Mouse (Mus musculus): ENCODE results near the gene Asb12. TPM values are rescaled to one million over a fixed set of nuclear protein-coding genes. Genes with fewer than 3 reads are reported as not detected.
A peak's percentile ranks its signal among the peaks of the same experiment; 100 is the strongest.
"Not testable (repeated sequence)": the region's sequence is repeated elsewhere in the genome, so short reads cannot be mapped to it uniquely, and the experiment has no call there.

Gene Asb12
- 5.1 and 6.7 TPM in 2 replicates for polyA plus RNA-seq (2014; fragmentation: Nextera tagmentation; extraction: Ambion mirVana)

DNA sequence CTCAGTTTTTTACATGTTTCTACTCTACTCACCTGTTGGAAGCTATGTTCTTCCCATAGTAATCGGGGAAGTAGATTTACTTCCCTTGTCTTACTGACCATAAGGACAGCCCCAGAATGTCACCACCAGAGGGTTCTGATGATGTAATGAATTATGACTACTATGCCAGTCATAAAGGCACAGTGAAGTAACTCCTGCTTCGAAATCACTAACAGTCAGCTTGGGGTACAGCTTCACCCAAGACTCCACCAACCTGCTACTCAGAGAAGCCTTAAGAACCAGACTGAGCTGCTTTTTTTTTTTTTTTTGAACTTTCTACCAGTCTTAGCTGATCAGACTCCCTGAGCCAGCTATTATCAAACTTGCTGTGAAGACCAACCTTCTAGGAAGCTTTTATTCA, at the start of gene Asb12, which contains the start of gene Pfn5:
TSS of gene Asb12 (minus strand) at position 101 of the 400 bp plus-strand sequence.
TSS of gene Pfn5 (plus strand) at position 218 of the 400 bp plus-strand sequence.
- Histone ChIP-seq H3K4me3 (ENCODE audit: low read depth, low read length) (no peak within 1 kb of the TSS), H3K4me2 (no peak within 1 kb of the TSS), H3K9ac (ENCODE audit: low read depth, low read length) (no peak within 1 kb of the TSS), H3K9me3 (replicated peaks; ENCODE audit: control insufficient read depth, low read length) (no peaks in the 10 kb centered on the region), H3K27me3 (ENCODE audit: control insufficient read depth, insufficient read depth, low read length) (no peaks in the 10 kb centered on the region), H3K36me3 (ENCODE audit: control insufficient read depth, insufficient read depth, low read length) (no peaks in the 10 kb centered on the region), H3K27ac (ENCODE audit: low read depth, low read length) (no peak within 1 kb of the TSS), H3K4me1 (ENCODE audit: control insufficient read depth, insufficient read depth, low read length) (no peaks in the 10 kb centered on the region)
- 77% methylated on average over 2 of the region's 2 CpGs for WGBS (ENCODE audit: insufficient replicate concordance)
- no peak for ATAC-seq (replicated peaks; ENCODE audit: insufficient number of reproducible peaks, low FRiP score, low TSS enrichment)

DNA sequence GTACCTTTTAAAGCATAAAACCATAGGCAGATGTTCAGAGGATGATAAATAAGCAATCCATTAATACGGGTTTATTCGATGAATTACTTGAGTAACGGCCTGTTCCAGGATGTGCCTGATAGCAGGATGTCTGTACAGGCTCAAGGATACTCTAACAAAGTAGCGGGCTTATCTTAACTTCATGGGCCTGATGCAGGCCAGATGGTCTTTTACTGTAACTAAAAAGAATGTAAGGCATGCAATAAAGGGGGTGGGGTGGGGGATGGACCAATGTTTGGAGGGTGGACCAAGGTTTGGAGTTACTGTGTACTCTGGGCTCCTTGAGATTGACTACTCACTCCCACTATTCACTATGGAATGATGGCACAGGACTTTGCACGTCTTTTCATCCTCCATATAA, 42.8 kb upstream of the Asb12 start:
- Histone ChIP-seq H3K4me2 (no peak overlapping the region), H3K4me1 (ENCODE audit: control insufficient read depth, insufficient read depth, low read length) (no peaks in the 10 kb centered on the region), H3K9ac (ENCODE audit: low read depth, low read length) (no peak overlapping the region), H3K27me3 (ENCODE audit: control insufficient read depth, insufficient read depth, low read length) (no peaks in the 10 kb centered on the region), H3K9me3 (replicated peaks; ENCODE audit: control insufficient read depth, low read length) (no peaks in the 10 kb centered on the region), H3K36me3 (ENCODE audit: control insufficient read depth, insufficient read depth, low read length) (no peaks in the 10 kb centered on the region), H3K4me3 (ENCODE audit: low read depth, low read length) (no peak overlapping the region), H3K27ac (ENCODE audit: low read depth, low read length) (no peak overlapping the region)
- WGBS (ENCODE audit: insufficient replicate concordance) = 38% methylated on average over 5 of the region's 5 CpGs
- ATAC-seq (replicated peaks; ENCODE audit: insufficient number of reproducible peaks, low FRiP score, low TSS enrichment) = peak; percentile 52; the same call in 1 of the 2 replicates

DNA sequence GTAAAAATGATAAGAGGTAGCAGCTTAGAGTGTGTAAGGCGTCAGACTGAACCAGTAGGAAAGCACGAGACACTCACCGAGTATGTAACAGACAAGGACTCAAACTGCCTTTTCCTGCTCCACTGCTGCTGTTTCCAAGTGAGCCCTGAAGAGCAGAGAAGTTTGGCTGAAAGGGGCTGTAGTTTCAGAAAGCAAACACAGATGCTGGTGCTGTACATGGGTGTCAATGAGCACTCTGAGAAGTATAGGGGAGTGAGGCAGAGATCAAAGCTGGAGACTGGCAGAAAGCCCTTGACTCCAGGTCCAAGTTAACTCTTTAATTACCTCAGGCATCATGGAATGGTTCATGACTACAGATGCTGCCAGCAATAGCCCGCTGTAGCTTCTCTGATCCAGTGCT, 3.5 kb downstream of the Asb12 start:
- H3K4me2 ChIP-seq = no peak overlapping the region
- no peaks in the 10 kb centered on the region for H3K27me3 ChIP-seq (ENCODE audit: control insufficient read depth, insufficient read depth, low read length)
- no peaks in the 10 kb centered on the region for H3K36me3 ChIP-seq (ENCODE audit: control insufficient read depth, insufficient read depth, low read length)
- H3K9ac ChIP-seq (ENCODE audit: low read depth, low read length) = no peak overlapping the region
- no peak for ATAC-seq (replicated peaks; ENCODE audit: insufficient number of reproducible peaks, low FRiP score, low TSS enrichment)
- H3K4me1 ChIP-seq (ENCODE audit: control insufficient read depth, insufficient read depth, low read length) = no peaks in the 10 kb centered on the region
- H3K4me3 ChIP-seq (ENCODE audit: low read depth, low read length) = no peak overlapping the region
- H3K27ac ChIP-seq (ENCODE audit: low read depth, low read length) = no peak overlapping the region
- WGBS (ENCODE audit: insufficient replicate concordance) = 63% methylated on average over 4 of the region's 4 CpGs
- H3K9me3 ChIP-seq (replicated peaks; ENCODE audit: control insufficient read depth, low read length) = no peaks in the 10 kb centered on the region

DNA sequence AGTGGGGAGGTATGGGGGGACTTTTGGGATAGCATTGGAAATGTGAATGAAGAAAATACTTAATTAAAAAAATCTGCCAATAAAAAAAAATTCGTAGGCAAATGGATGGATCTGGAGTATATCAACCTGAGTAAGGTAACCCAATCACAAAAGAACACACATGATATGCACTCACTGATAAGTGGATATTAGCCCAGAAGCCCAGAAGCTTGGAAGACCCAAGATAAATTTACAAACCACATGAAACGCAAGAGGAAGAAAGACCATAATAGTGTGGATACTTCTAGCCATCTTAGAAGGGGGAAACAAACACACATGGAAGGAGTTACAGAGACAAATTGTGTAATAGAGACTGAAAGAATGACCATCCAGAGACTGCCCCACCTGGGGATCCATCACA, 22.3 kb downstream of the Asb12 start:
- not testable (repeated sequence) for H3K9ac ChIP-seq (ENCODE audit: low read depth, low read length); H3K27ac ChIP-seq (ENCODE audit: low read depth, low read length); ATAC-seq (replicated peaks; ENCODE audit: insufficient number of reproducible peaks, low FRiP score, low TSS enrichment); H3K36me3 ChIP-seq (ENCODE audit: control insufficient read depth, insufficient read depth, low read length); H3K4me2 ChIP-seq; H3K27me3 ChIP-seq (ENCODE audit: control insufficient read depth, insufficient read depth, low read length); H3K9me3 ChIP-seq (replicated peaks; ENCODE audit: control insufficient read depth, low read length); H3K4me3 ChIP-seq (ENCODE audit: low read depth, low read length); H3K4me1 ChIP-seq (ENCODE audit: control insufficient read depth, insufficient read depth, low read length)
- 83% methylated on average over 2 of the region's 2 CpGs for WGBS (ENCODE audit: insufficient replicate concordance)

DNA sequence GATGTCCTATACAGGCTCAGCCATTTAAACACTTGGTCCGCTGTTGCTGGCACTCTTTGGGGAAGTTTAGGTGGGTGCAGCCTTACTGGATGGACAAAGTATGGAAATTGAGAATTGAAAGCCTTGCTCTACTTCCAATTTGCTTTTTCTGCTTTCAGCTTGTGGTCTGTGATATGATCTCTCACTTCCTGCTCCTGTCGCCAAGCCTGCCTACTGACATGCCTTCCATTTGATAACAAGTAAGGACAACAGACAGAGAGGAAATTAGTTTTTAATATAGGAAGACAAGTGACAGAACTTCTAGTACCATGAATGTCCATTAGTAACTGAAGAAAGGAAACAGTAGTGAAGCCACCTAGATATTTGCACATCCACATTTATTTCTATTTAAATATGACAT, 32.6 kb downstream of the Asb12 start:
- Histone ChIP-seq H3K9ac (ENCODE audit: low read depth, low read length) (no peak overlapping the region), H3K4me3 (ENCODE audit: low read depth, low read length) (no peak overlapping the region), H3K36me3 (ENCODE audit: control insufficient read depth, insufficient read depth, low read length) (no peaks in the 10 kb centered on the region), H3K27ac (ENCODE audit: low read depth, low read length) (no peak overlapping the region), H3K27me3 (ENCODE audit: control insufficient read depth, insufficient read depth, low read length) (no peaks in the 10 kb centered on the region), H3K4me1 (ENCODE audit: control insufficient read depth, insufficient read depth, low read length) (no peaks in the 10 kb centered on the region), H3K9me3 (replicated peaks; ENCODE audit: control insufficient read depth, low read length) (no peaks in the 10 kb centered on the region), H3K4me2 (no peak overlapping the region)
- 56% methylated on average over 2 of the region's 2 CpGs for WGBS (ENCODE audit: insufficient replicate concordance)
- ATAC-seq (replicated peaks; ENCODE audit: insufficient number of reproducible peaks, low FRiP score, low TSS enrichment) = no peak

DNA sequence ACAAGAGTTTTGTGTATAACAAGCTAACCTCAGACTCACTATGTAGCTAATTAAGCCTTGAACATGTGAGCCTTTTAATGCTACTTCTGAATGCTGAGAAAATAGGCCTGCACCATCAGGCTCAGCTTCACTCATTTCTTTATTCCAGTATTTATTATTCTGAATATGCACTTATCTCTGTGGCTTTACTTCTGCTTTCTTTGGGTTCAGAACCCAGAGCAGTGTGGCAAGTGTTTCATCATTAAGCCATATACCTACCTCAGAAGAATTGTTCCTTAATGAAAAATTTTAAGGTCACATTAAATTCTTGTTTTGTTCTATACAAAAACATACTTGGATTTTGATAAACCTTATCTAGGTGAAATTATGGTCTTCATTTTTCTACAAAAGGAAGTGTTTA, 33.9 kb downstream of the Asb12 start:
- Histone ChIP-seq H3K4me1 (ENCODE audit: control insufficient read depth, insufficient read depth, low read length) (no peaks in the 10 kb centered on the region), H3K27ac (ENCODE audit: low read depth, low read length) (no peak overlapping the region), H3K9me3 (replicated peaks; ENCODE audit: control insufficient read depth, low read length) (no peaks in the 10 kb centered on the region), H3K4me3 (ENCODE audit: low read depth, low read length) (no peak overlapping the region), H3K9ac (ENCODE audit: low read depth, low read length) (no peak overlapping the region), H3K36me3 (ENCODE audit: control insufficient read depth, insufficient read depth, low read length) (no peaks in the 10 kb centered on the region), H3K4me2 (no peak overlapping the region), H3K27me3 (ENCODE audit: control insufficient read depth, insufficient read depth, low read length) (no peaks in the 10 kb centered on the region)
- ATAC-seq (replicated peaks; ENCODE audit: insufficient number of reproducible peaks, low FRiP score, low TSS enrichment) = no peak

DNA sequence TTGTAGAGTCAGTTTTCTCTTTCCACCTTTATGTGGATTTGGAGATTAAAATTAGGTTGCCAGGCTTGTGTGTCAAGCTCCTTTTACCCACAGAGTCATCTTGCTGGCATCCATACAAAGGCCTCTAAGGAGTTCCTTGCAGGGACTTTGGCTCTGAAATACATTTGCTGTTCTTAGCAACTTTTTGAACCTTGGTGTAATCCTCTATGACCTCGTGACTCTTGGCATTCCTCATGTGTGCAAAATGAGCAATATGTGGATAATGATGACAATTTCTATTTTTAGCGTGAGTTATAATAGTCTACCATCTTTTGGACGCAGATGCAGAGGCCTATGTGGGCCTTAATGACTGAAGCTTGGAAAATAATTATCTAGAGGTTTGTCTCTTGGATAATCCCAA, 100.6 kb downstream of the Asb12 start:
- no peaks in the 10 kb centered on the region for H3K4me1 ChIP-seq (ENCODE audit: control insufficient read depth, insufficient read depth, low read length)
- no peak overlapping the region for H3K27ac ChIP-seq (ENCODE audit: low read depth, low read length)
- ATAC-seq (replicated peaks; ENCODE audit: insufficient number of reproducible peaks, low FRiP score, low TSS enrichment) = no peak
- no peak overlapping the region for H3K4me3 ChIP-seq (ENCODE audit: low read depth, low read length)
- H3K9ac ChIP-seq (ENCODE audit: low read depth, low read length) = no peak overlapping the region
- no peaks in the 10 kb centered on the region for H3K36me3 ChIP-seq (ENCODE audit: control insufficient read depth, insufficient read depth, low read length)
- H3K4me2 ChIP-seq = no peak overlapping the region
- H3K9me3 ChIP-seq (replicated peaks; ENCODE audit: control insufficient read depth, low read length) = no peaks in the 10 kb centered on the region
- H3K27me3 ChIP-seq (ENCODE audit: control insufficient read depth, insufficient read depth, low read length) = no peaks in the 10 kb centered on the region
- WGBS (ENCODE audit: insufficient replicate concordance) = 81% methylated on average over 3 of the region's 3 CpGs

DNA sequence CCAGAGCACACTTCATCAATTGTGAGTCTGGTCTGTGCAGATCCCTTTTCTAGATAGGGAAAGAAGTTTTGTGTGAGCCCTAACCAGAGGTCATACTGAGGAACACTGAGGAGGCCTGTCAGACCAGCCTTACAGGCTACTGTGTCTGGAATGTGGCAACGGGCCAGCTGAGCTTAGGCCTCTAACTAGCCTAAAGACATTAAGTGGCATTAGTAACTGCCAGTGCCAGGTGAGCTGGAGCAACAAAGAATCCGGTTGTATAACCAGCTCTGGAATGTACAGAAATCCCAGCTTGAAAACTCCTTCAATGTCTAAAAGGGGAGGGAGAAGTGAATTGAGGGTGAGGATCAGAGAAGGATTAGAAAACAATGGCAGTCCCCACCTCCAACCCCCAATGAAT, 111.9 kb downstream of the Asb12 start:
- WGBS (ENCODE audit: insufficient replicate concordance) = 63% methylated on average over 2 of the region's 2 CpGs
- Histone ChIP-seq H3K27ac (ENCODE audit: low read depth, low read length) (no peak overlapping the region), H3K4me1 (ENCODE audit: control insufficient read depth, insufficient read depth, low read length) (no peaks in the 10 kb centered on the region), H3K4me3 (ENCODE audit: low read depth, low read length) (no peak overlapping the region), H3K9me3 (replicated peaks; ENCODE audit: control insufficient read depth, low read length) (no peaks in the 10 kb centered on the region), H3K27me3 (ENCODE audit: control insufficient read depth, insufficient read depth, low read length) (no peaks in the 10 kb centered on the region), H3K36me3 (ENCODE audit: control insufficient read depth, insufficient read depth, low read length) (no peaks in the 10 kb centered on the region), H3K9ac (ENCODE audit: low read depth, low read length) (no peak overlapping the region), H3K4me2 (no peak overlapping the region)
- ATAC-seq (replicated peaks; ENCODE audit: insufficient number of reproducible peaks, low FRiP score, low TSS enrichment) = no peak

DNA sequence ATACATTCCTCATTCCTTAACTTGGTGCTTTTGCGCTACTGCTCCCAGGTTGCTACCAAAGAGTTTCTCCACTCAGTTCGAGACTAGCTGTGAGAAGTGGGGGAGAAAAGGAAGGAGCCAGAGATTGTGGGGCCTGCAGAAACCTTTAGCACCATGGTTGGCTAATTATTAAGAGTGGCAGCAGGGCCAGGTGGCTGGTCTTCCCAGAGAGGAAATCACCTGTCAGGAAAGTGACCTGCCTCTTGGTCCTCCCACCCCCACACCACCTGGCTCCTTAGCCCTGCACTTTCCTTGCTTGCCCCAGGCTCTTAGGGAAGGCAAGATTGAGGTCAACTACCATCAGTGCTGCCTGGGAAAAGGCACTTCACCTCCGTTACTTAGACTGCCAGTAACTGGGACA, 112.6 kb downstream of the Asb12 start:
- H3K9me3 ChIP-seq (replicated peaks; ENCODE audit: control insufficient read depth, low read length) = no peaks in the 10 kb centered on the region
- H3K4me1 ChIP-seq (ENCODE audit: control insufficient read depth, insufficient read depth, low read length) = no peaks in the 10 kb centered on the region
- peak overlapping the region; percentile 62 for H3K4me2 ChIP-seq
- H3K4me3 ChIP-seq (ENCODE audit: low read depth, low read length) = peak overlapping the region; percentile 67
- no peak for ATAC-seq (replicated peaks; ENCODE audit: insufficient number of reproducible peaks, low FRiP score, low TSS enrichment)
- peak overlapping the region; percentile 54 for H3K9ac ChIP-seq (ENCODE audit: low read depth, low read length)
- H3K27me3 ChIP-seq (ENCODE audit: control insufficient read depth, insufficient read depth, low read length) = no peaks in the 10 kb centered on the region
- H3K27ac ChIP-seq (ENCODE audit: low read depth, low read length) = peak overlapping the region; percentile 2; the same call in 1 of the 2 replicates
- H3K36me3 ChIP-seq (ENCODE audit: control insufficient read depth, insufficient read depth, low read length) = no peaks in the 10 kb centered on the region
- WGBS (ENCODE audit: insufficient replicate concordance) = 33% methylated on average over 3 of the region's 3 CpGs

Measured in heart, embryonic 11.5 days (tissue).